Mouse (Mus musculus): ENCODE measurements at regions not wholly inside any gene's neighbourhood (a gene's known extent, or its start where the extent isn't known, plus 50 kb on each side); places are given as distances from the start of the nearest gene placed in this dataset.

DNA sequence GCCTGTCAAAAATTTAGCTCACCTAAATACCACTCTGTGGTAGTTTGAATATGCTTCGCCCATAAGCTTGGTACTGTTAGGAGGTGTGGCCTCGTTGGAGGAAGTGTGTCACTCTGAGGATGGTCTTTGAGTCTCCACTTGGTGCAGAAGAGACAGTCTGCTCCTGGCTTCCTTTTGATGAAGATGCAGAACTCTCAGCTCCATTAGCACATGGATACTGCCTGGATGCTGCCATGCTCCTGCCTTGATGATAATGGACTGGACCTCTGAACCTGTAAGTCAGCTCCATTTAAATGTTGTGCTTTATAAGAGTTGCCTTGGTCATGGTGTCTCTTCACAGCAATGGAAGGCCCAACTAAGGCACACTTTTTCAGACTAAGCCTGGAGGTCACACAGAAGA lies 56.9 kb upstream of the Pik3r1 start:
- DNase-seq (ENCODE audit: low spot score), result no peak

DNA sequence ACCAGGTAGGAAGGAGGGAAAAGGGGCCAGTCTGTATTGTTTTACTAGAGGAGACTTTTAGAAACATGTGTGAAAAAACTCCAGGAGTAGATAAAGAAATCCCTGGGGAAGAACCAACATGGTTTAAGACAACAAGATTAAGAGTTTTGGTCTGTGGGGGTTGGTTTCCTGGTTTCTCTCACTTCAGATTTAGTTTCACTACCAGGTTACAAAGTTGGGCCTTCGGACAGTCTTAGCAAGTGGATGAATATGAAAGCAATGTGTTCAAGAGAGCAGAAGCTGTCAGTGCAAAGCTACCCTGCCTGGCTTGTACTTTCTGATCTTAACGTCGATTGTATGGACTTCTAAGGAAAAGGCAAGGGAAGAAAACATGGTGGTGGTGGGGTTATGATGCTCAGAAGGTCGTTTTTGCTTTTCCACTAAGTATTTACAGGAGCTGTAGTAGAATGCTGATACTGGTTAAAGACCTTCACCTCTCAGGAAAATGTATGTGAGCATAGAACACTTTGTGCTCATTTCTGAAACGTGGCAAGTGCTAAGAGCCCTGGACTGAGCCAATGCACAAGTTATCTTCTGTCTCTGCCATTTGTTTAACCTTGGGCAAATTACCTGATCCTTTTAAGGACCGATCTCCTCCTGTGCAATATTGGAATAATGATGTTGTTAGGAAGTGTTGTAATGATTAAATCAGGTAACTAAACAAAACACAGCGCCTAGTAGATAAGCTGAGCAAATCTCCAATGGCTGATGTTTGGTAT lies 64.0 kb upstream of the Pik3r1 start:
- DNase-seq (ENCODE audit: low spot score), result no peak

- no peak for DNase-seq (ENCODE audit: low spot score)
Measured at GRCm38 (mm10) chr13:101834546-101834945, 66.5 kb upstream of the Pik3r1 start.

DNA sequence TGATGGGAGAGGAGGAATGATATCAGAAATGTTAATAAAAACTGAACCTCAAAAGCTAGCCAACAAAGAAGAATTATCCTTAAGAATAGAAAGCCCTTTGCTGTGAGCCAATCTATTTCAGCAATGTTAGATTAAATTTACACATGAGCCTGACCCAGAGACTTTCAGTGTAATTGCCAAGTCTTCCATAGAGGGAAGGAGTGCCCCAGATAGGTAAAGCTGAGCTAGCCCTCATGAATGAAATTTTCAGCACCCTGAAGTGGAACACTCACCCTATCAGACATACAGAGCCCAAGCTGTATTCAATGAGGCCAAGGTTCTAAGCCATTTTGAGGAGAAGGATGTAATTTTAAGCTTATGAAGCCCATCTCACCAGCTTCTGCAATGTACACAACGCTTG lies 69.0 kb upstream of the Pik3r1 start:
- DNase-seq (ENCODE audit: low spot score), result no peak

GRCm38 (mm10) chr13:101844461-101845440 lies 76.7 kb upstream of the Pik3r1 start:
- DNase-seq (ENCODE audit: low spot score), result no peak

DNA sequence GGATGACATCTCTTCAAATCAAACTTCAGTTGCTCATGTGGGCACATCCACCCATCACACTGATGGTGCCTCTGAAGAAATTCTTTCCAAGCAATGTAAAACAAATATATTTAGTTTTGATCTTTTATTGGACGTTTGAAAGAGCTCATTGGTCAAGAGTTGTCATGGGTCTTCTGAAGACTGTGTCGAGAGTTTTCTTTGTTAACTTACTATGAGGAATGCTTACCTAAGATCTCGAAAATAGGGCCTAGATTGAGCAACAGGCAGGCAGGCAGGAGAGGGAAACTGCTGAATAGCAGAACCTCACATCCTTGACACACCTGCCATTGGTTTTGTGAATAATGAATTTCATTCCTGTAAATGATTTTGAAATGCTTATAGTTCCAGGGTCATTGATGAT lies 78.0 kb upstream of the Pik3r1 start:
- DNase-seq (ENCODE audit: low spot score), result no peak

GRCm38 (mm10) chr13:101847879-101848600 lies 80.0 kb upstream of the Pik3r1 start:
- DNase-seq (ENCODE audit: low spot score), result no peak

DNA sequence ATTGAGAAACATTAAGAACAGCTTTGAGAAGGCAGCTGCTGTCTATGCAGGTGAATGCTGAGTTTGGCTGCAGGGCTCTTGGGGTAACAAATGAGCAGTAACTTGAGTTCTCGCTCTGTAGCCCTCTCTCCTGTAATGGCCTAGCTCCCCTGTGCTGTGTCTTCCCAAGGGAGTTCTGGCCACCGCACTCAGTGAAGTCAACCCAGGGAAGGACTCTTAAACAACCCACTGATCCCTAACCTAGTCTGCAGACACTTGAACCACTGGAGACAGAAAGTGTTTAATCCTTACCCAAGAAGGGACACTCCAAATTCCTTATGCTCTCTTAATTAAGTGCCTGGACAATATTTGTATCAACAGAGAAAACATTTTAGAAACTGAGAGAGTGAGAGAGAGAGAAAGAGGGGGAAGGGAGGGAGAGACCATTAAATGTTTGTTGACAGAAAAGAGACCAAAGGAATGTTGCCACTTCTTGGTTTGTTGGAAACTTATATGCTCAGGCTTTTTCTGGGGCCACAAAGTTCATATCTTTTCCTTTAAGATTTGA lies 80.7 kb upstream of the Pik3r1 start:
- DNase-seq (ENCODE audit: low spot score), result no peak

DNA sequence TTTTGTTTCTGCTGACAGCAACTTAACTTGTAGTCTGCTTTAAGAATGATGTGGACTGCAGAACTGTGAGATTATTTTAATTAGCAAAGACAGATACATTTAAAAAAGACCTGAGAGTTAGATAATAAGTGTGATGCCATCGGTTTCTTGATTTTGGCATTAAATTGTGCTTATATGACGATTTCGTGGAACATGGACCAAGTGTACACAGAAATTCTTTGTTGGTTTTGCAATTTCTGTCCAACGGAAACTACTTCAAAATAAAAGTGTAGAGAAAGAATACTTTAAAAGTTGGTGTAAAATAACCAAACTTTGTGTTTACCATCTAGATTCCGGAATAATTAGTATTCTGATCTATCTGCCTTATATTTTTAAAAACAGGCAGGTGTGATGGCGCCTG lies 81.4 kb upstream of the Pik3r1 start:
- no peak for DNase-seq (ENCODE audit: low spot score)

GRCm38 (mm10) chr13:101851329-101851728 lies 83.3 kb upstream of the Pik3r1 start:
- DNase-seq (ENCODE audit: low spot score), result no peak

- no peak for DNase-seq (ENCODE audit: low spot score)
Measured at GRCm38 (mm10) chr13:101852960-101853359, 84.9 kb upstream of the Pik3r1 start.

- DNase-seq (ENCODE audit: low spot score), result no peak
Measured at GRCm38 (mm10) chr13:101855141-101855540, 87.1 kb upstream of the Pik3r1 start.

- no peak for DNase-seq (ENCODE audit: low spot score)
Measured at GRCm38 (mm10) chr13:101860704-101861103, 92.7 kb upstream of the Pik3r1 start.

GRCm38 (mm10) chr13:101862011-101862410 lies 94.0 kb upstream of the Pik3r1 start:
- DNase-seq (ENCODE audit: low spot score), result no peak

DNA sequence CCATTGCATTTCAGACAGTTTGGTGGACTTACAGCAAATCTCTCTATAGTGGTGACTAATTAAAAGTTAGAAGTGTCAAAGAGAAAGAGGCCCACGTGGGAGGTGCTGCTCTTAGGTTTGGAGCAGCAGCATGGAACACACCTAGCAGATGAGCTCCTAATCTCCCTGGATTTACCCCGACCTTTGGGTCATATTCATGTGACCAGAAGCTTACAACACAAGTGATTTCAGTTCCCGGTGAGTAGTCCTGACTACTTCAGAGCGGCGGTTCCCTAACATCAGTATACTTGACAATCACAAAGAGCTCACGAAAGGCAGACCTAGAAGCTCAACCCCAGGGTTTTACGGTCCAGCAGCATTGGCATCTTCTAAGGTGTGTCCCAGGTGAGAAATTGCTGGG lies 95.0 kb upstream of the Pik3r1 start:
- DNase-seq (ENCODE audit: low spot score), result no peak

DNA sequence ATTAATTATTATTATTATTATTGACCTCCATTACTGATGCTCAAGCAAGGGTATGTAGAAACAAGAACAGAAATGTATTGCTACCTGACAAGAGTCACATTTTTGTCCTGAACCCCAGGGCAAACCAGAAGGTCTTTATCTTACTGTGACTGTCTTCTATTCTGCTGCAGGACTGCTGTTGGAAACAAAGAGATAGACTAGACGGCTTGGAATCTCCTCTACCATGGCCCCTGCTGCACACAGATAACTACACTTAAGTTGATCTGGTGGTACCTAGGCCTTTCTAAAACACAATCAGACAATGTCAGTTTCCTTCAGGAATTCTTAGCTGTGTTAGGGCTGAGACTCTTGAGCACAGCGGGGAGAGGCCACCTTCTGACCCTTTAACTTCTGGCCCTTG lies 95.6 kb upstream of the Pik3r1 start:
- no peak for DNase-seq (ENCODE audit: low spot score)

DNA sequence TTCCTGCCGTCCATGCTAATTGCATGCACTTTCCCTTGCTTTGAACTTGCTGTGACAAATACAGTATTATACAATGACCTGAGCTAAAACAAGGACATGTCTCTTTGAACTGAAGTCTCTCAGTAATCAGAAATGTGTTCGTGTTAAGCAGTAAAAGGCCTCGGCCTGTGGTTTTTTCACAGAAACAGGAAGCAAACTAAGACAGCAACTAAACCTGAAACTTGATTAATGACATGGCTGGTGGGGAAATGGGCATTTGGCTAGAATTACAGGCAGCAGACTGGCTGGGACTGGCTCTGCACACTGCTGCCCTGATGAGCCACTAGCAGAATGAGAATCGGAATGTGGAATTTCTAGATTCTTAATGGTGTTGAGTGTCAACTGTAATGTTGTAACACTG lies 98.8 kb upstream of the Pik3r1 start:
- DNase-seq (ENCODE audit: low spot score), result peak; percentile 3

GRCm38 (mm10) chr13:101874761-101875160 lies 106.7 kb upstream of the Pik3r1 start:
- no peak for DNase-seq (ENCODE audit: low spot score)

- DNase-seq (ENCODE audit: low spot score), result no peak
Measured at GRCm38 (mm10) chr13:101876069-101876468, 108.1 kb upstream of the Pik3r1 start.

- no peak for DNase-seq (ENCODE audit: low spot score)
Measured at GRCm38 (mm10) chr13:101876601-101877000, 108.6 kb upstream of the Pik3r1 start.

DNA sequence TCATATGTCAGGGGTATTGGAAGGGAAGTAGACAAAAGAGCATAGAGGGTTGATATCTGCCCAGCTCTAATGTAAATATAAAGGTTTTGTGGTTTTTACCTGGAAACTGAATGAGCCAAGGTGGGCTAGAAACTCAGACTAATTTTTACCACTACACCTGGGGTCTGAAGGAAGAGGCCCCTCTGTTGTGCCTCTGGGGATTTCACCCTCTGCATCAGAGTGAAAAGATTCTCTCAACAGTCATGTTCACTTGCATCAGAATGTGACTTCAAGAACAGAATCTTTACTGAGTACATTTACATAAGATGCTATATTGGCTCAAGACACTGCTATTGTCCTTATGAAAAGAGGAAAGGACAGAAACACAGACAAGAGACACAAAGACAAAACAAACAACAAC lies 110.2 kb upstream of the Pik3r1 start:
- DNase-seq (ENCODE audit: low spot score), result no peak
